Mouse (Mus musculus) cerebellum, adult 2 months (tissue): ENCODE measurements around the gene Hs3st5. TPM values are rescaled to one million over a fixed set of nuclear protein-coding genes. Genes with fewer than 3 reads are reported as not detected.

ENCODE experiments used
- DNase-seq, 2 experiments: peaks; one replicate each; pipeline ENCODE4 v3.0.0; 2021
- H3K27ac ChIP-seq: fragments of 200-500 bp; 2 replicates; pipeline ENCODE4 v1.5.1; 2012; ENCODE audit warnings: low read length, control low read depth, inconsistent platforms; ENCODE audit not compliant: insufficient read depth
- H3K27me3 ChIP-seq: fragments of 200-500 bp; 2 replicates; pipeline ENCODE4 v1.6.1; 2012; ENCODE audit warnings: inconsistent platforms, mild to moderate bottlenecking, low read length, moderate library complexity; ENCODE audit not compliant: control insufficient read depth, insufficient read depth
- H3K4me1 ChIP-seq: fragments of 200-500 bp; 2 replicates; pipeline ENCODE4 v1.6.1; 2011; ENCODE audit warnings: low read length; ENCODE audit not compliant: control insufficient read depth, insufficient read depth
- H3K4me3 ChIP-seq: fragments of 200-500 bp; replicated peaks from 2 replicates; pipeline ENCODE3; 2011; ENCODE audit warnings: mild to moderate bottlenecking, low read depth, low read length, control low read depth; ENCODE audit not compliant: insufficient read depth
- CTCF ChIP-seq: fragments of 200-500 bp; IDR thresholded peaks from 2 replicates; pipeline ENCODE4 v1.5.1; 2011; ENCODE audit warnings: low read depth, mild to moderate bottlenecking, control low read depth, low read length, moderate library complexity, borderline replicate concordance; ENCODE audit not compliant: insufficient read depth
- POLR2A ChIP-seq: fragments of 200-500 bp; IDR thresholded peaks from 2 replicates; pipeline ENCODE4 v1.6.1; 2011; ENCODE audit warnings: low read length, control low read depth, borderline replicate concordance; ENCODE audit not compliant: insufficient read depth
- WGBS: fragments of 180-500 bp; shearing (Covaris S2); methylation state at CpG from one replicate; pipeline ENCODE4 v1.1.7; 2018; 5-methylcytosine and 5-hydroxymethylcytosine counted together
- polyA plus RNA-seq: library from polyadenylated mRNA; depleted of rRNA; stranded (reverse); fragments of >200 nt; gene quantifications from 2 replicates; pipeline ENCODE4 v1.2.3, GENCODE M21; 2012

The Hs3st5 gene
- polyA plus RNA-seq, 1 experiment = 8.1 TPM

- no peak overlapping the region for H3K4me3 ChIP-seq
- TF ChIP-seq CTCF = no peak
- TF ChIP-seq POLR2A = no peak
- no peak overlapping the region for H3K27ac ChIP-seq
- no peak for DNase-seq
- H3K27me3 ChIP-seq = no peaks in the 10 kb centered on the region
- WGBS = 75% methylated on average over 5 of the region's 5 CpGs
- no peaks in the 10 kb centered on the region for H3K4me1 ChIP-seq
Observed at GRCm38 (mm10) chr10:36805788-36806187, 299.2 kb downstream of the Hs3st5 start.

GRCm38 (mm10) chr10:36807007-36807406 is 300.4 kb downstream of the Hs3st5 start:
- WGBS = 44% methylated on average over 5 of the region's 5 CpGs

GRCm38 (mm10) chr10:36818867-36819266 is 312.3 kb downstream of the Hs3st5 start:
- no peaks in the 10 kb centered on the region for H3K4me1 ChIP-seq
- TF ChIP-seq POLR2A = no peak
- TF ChIP-seq CTCF = no peak
- H3K27ac ChIP-seq = no peak overlapping the region
- no peaks in the 10 kb centered on the region for H3K27me3 ChIP-seq
- no peak overlapping the region for H3K4me3 ChIP-seq
- no peak for DNase-seq

More at GRCm38 (mm10) chr10:36807007-36807406, 300.4 kb downstream of the Hs3st5 start:
- Histone ChIP-seq H3K27ac (no peak overlapping the region), H3K4me3 (no peak overlapping the region), H3K27me3 (no peaks in the 10 kb centered on the region), H3K4me1 (no peaks in the 10 kb centered on the region)
- no peak for DNase-seq
- TF ChIP-seq CTCF (no peak), POLR2A (no peak)

- H3K27me3 ChIP-seq = no peaks in the 10 kb centered on the region
- no peak overlapping the region for H3K4me3 ChIP-seq
- TF ChIP-seq POLR2A (no peak), CTCF (no peak)
- H3K4me1 ChIP-seq = no peaks in the 10 kb centered on the region
- DNase-seq = no peak
- 33% methylated on average over 3 of the region's 3 CpGs for WGBS
- H3K27ac ChIP-seq = no peak overlapping the region
Observed at GRCm38 (mm10) chr10:36829079-36829478, 322.5 kb downstream of the Hs3st5 start.

- Histone ChIP-seq H3K27me3 (no peaks in the 10 kb centered on the region), H3K4me3 (no peak overlapping the region), H3K27ac (no peak overlapping the region), H3K4me1 (no peaks in the 10 kb centered on the region)
- 83% methylated on average over 3 of the region's 3 CpGs for WGBS
- DNase-seq = no peak
- TF ChIP-seq POLR2A (no peak), CTCF (no peak)
Observed at GRCm38 (mm10) chr10:36832204-36832603, 325.6 kb downstream of the Hs3st5 start.

GRCm38 (mm10) chr10:36834224-36834623 is 327.6 kb downstream of the Hs3st5 start:
- Histone ChIP-seq H3K4me3 (no peak overlapping the region), H3K27ac (no peak overlapping the region), H3K27me3 (no peaks in the 10 kb centered on the region), H3K4me1 (no peaks in the 10 kb centered on the region)
- peak; percentile 35; the same call in 1 of the 2 replicates for TF ChIP-seq CTCF
- TF ChIP-seq POLR2A = no peak
- WGBS = 26% methylated on average over 5 of the region's 5 CpGs
- DNase-seq = peak in 1 of 2 experiments; percentile 13

GRCm38 (mm10) chr10:36835836-36836516 is 329.4 kb downstream of the Hs3st5 start:
- Histone ChIP-seq H3K4me1 (no peaks in the 10 kb centered on the region), H3K27ac (no peak overlapping the region), H3K4me3 (no peak overlapping the region), H3K27me3 (no peaks in the 10 kb centered on the region)
- 82% methylated on average over 5 of the region's 5 CpGs for WGBS
- no peak for DNase-seq
- TF ChIP-seq POLR2A (no peak), CTCF (no peak)

- H3K27ac ChIP-seq = no peak overlapping the region
- no peaks in the 10 kb centered on the region for H3K27me3 ChIP-seq
- no peaks in the 10 kb centered on the region for H3K4me1 ChIP-seq
- H3K4me3 ChIP-seq = no peak overlapping the region
- no peak for DNase-seq
- 93% methylated on average over 3 of the region's 3 CpGs for WGBS
- TF ChIP-seq POLR2A (no peak), CTCF (no peak)
Observed at GRCm38 (mm10) chr10:36850231-36850630, 343.6 kb downstream of the Hs3st5 start.
